Mouse (Mus musculus): Measurements from ENCODE around the gene Fam126b.

- TF ChIP-seq CTCF (IDR thresholded peaks at IDR 0.05; ENCODE audit: low read depth, low read length) (no peak), POLR2A (IDR thresholded peaks at IDR 0.05; ENCODE audit: borderline replicate concordance, low read depth, low read length) (no peak)
Observed at GRCm38 (mm10) chr1:58610611-58611010, 24.5 kb upstream of the Fam126b start.
